Mouse (Mus musculus) MEL (cell line): Measurements from ENCODE around the gene Ddx27. TPM values are rescaled to one million over a fixed set of nuclear protein-coding genes. Genes with fewer than 3 reads are reported as not detected.

Experiments used
- DNase-seq: peaks from one replicate; pipeline ENCODE4 v3.0.0; 2011; ENCODE audit warnings: low read depth, low spot score
- H3K27ac ChIP-seq: 2 replicates; pipeline ENCODE4 v1.5.1; 2012; ENCODE audit warnings: low read depth, mild to moderate bottlenecking, control low read depth, low read length, moderate library complexity; ENCODE audit not compliant: control insufficient read depth
- H3K27me3 ChIP-seq, 2 experiments: fragments of 150-350 bp in 1 of 2; sonication (generic) in 1 of 2; 2 replicates each; pipeline ENCODE4 v1.6.1; 2012; ENCODE audit warnings: low read length in 2 of 2, mild to moderate bottlenecking in 2 of 2, improper control_type of control experiment in 1 of 2, moderate library complexity in 1 of 2; ENCODE audit not compliant: insufficient read depth in 2 of 2, control insufficient read depth in 1 of 2
- H3K36me3 ChIP-seq, 2 experiments: 2 replicates each; pipeline ENCODE4 v1.6.1; 2012 to 2014; ENCODE audit warnings: low read length in 2 of 2, improper control_type of control experiment in 1 of 2, inconsistent platforms in 1 of 2, mild to moderate bottlenecking in 1 of 2; ENCODE audit not compliant: insufficient read depth in 2 of 2, control insufficient read depth in 1 of 2
- H3K4me1 ChIP-seq, 2 experiments: fragments of 150-350 bp in 1 of 2; sonication (generic) in 1 of 2; 2 replicates each; pipeline ENCODE4 v1.6.1; 2012; ENCODE audit warnings: low read length in 2 of 2, improper control_type of control experiment in 1 of 2, mild to moderate bottlenecking in 1 of 2; ENCODE audit not compliant: insufficient read depth in 2 of 2, control insufficient read depth in 1 of 2
- H3K4me3 ChIP-seq, 2 experiments: fragments of 150-350 bp in 1 of 2; sonication (generic) in 1 of 2; 2 replicates each; pipeline ENCODE4 v1.5.1; 2012; ENCODE audit warnings: low read depth in 2 of 2, low read length in 2 of 2, mild to moderate bottlenecking in 2 of 2, moderate library complexity in 2 of 2, control low read depth in 1 of 2, improper control_type of control experiment in 1 of 2; ENCODE audit not compliant: control insufficient read depth in 1 of 2, insufficient read depth in 1 of 2
- H3K79me2 ChIP-seq: 2 replicates; pipeline ENCODE4 v1.6.1; 2012; ENCODE audit warnings: mild to moderate bottlenecking, low read length, moderate library complexity; ENCODE audit not compliant: control insufficient read depth, poor library complexity, insufficient read depth
- H3K9ac ChIP-seq: 2 replicates; pipeline ENCODE4 v1.6.1; 2012; ENCODE audit warnings: low read depth, mild to moderate bottlenecking, control low read depth, low read length, moderate library complexity; ENCODE audit not compliant: control insufficient read depth, poor library complexity, severe bottlenecking
- H3K9me3 ChIP-seq: fragments of 150-350 bp; sonication (generic); replicated peaks from 2 replicates; pipeline ENCODE4 v1.6.1; 2012; ENCODE audit warnings: mild to moderate bottlenecking, low read length, improper control_type of control experiment, moderate library complexity; ENCODE audit not compliant: insufficient read depth
- BHLHE40 ChIP-seq: IDR thresholded peaks from 2 replicates; pipeline ENCODE4 v1.6.1; 2012; ENCODE audit warnings: low read depth, mild to moderate bottlenecking, inconsistent platforms, low read length, improper control_type of control experiment, borderline replicate concordance
- CHD1 ChIP-seq: IDR thresholded peaks from 2 replicates; pipeline ENCODE4 v1.6.1; 2012; ENCODE audit warnings: low read depth, mild to moderate bottlenecking, inconsistent platforms, low read length, improper control_type of control experiment
- CHD2 ChIP-seq: IDR thresholded peaks from 2 replicates; pipeline ENCODE4 v1.6.1; 2011; ENCODE audit warnings: low read length, improper control_type of control experiment
- CTCF ChIP-seq, 3 experiments: IDR thresholded peaks in 2 of 3; conservative IDR thresholded peaks in 1 of 3; 2 replicates each; pipeline ENCODE4 v1.5.1; 2011 to 2012; ENCODE audit warnings: low read length in 3 of 3, low read depth in 2 of 3, mild to moderate bottlenecking in 2 of 3, improper control_type of control experiment in 1 of 3, inconsistent platforms in 1 of 3, mixed read lengths in 1 of 3, moderate library complexity in 1 of 3; ENCODE audit not compliant: control insufficient read depth in 1 of 3, insufficient read depth in 1 of 3, poor library complexity in 1 of 3, severe bottlenecking in 1 of 3
- E2F4 ChIP-seq: IDR thresholded peaks from 2 replicates; pipeline ENCODE4 v1.6.1; 2011; ENCODE audit warnings: low read depth, low read length, improper control_type of control experiment, borderline replicate concordance
- ELF1 ChIP-seq: IDR thresholded peaks from 2 replicates; pipeline ENCODE4 v1.6.1; 2014; ENCODE audit warnings: low read depth, mild to moderate bottlenecking, inconsistent platforms, low read length, improper control_type of control experiment, moderate library complexity
- EP300 ChIP-seq, 2 experiments: IDR thresholded peaks; 2 replicates each; pipeline ENCODE4 v1.6.1; 2011; ENCODE audit warnings: improper control_type of control experiment in 2 of 2, low read length in 2 of 2, low read depth in 1 of 2, mild to moderate bottlenecking in 1 of 2
- ETS1 ChIP-seq: IDR thresholded peaks from 2 replicates; pipeline ENCODE4 v1.6.1; 2012; ENCODE audit warnings: low read depth, mild to moderate bottlenecking, inconsistent platforms, low read length, improper control_type of control experiment, moderate library complexity
- GABPA ChIP-seq: IDR thresholded peaks from 2 replicates; pipeline ENCODE4 v1.6.1; 2012; ENCODE audit warnings: low read depth, mild to moderate bottlenecking, inconsistent platforms, low read length, improper control_type of control experiment, moderate library complexity
- GATA1 ChIP-seq: IDR thresholded peaks from 2 replicates; pipeline ENCODE4 v1.6.1; 2011; ENCODE audit warnings: low read depth, low read length, improper control_type of control experiment
- HCFC1 ChIP-seq: IDR thresholded peaks from 2 replicates; pipeline ENCODE4 v1.6.1; 2012; ENCODE audit warnings: low read depth, mild to moderate bottlenecking, inconsistent platforms, low read length, improper control_type of control experiment, moderate library complexity
- JUND ChIP-seq: IDR thresholded peaks from 2 replicates; pipeline ENCODE4 v1.6.1; 2011; ENCODE audit warnings: low read depth, mild to moderate bottlenecking, improper control_type of control experiment, low read length
- KAT2A ChIP-seq: conservative IDR thresholded peaks from 2 replicates; pipeline ENCODE4 v1.6.1; 2012; ENCODE audit warnings: low read depth, low read length, improper control_type of control experiment, inconsistent platforms
- MAFK ChIP-seq: IDR thresholded peaks from 2 replicates; pipeline ENCODE4 v1.6.1; 2011; ENCODE audit warnings: low read depth, mild to moderate bottlenecking, low read length, improper control_type of control experiment, borderline replicate concordance
- MAX ChIP-seq: IDR thresholded peaks from 2 replicates; pipeline ENCODE4 v1.6.1; 2011; ENCODE audit warnings: low read length, improper control_type of control experiment
- MEF2A ChIP-seq: IDR thresholded peaks from 2 replicates; pipeline ENCODE4 v1.6.1; 2014; ENCODE audit warnings: low read depth, mild to moderate bottlenecking, inconsistent platforms, low read length, improper control_type of control experiment; ENCODE audit not compliant: poor library complexity, insufficient replicate concordance, severe bottlenecking; ENCODE audit errors: extremely low read depth
- MXI1 ChIP-seq: IDR thresholded peaks from 2 replicates; pipeline ENCODE4 v1.6.1; 2011; ENCODE audit warnings: mild to moderate bottlenecking, low read depth, low read length, improper control_type of control experiment
- MYB ChIP-seq: IDR thresholded peaks from 2 replicates; pipeline ENCODE4 v1.6.1; 2011; ENCODE audit warnings: mild to moderate bottlenecking, low read depth, low read length, improper control_type of control experiment
- MYC ChIP-seq: IDR thresholded peaks from 2 replicates; pipeline ENCODE4 v1.6.1; 2011; ENCODE audit warnings: low read depth, mild to moderate bottlenecking, low read length, improper control_type of control experiment, moderate library complexity
- NELFE ChIP-seq: IDR thresholded peaks from 2 replicates; pipeline ENCODE4 v1.6.1; 2011; ENCODE audit warnings: low read depth, low read length, improper control_type of control experiment
- NRF1 ChIP-seq: IDR thresholded peaks from 2 replicates; pipeline ENCODE4 v1.6.1; 2014; ENCODE audit warnings: low read depth, mild to moderate bottlenecking, inconsistent platforms, low read length, improper control_type of control experiment, moderate library complexity; ENCODE audit not compliant: poor library complexity, insufficient read depth, severe bottlenecking
- POLR2A ChIP-seq, 2 experiments: IDR thresholded peaks; 2 replicates each; pipeline ENCODE4 v1.6.1; 2011 to 2012; ENCODE audit warnings: low read length in 2 of 2, mild to moderate bottlenecking in 2 of 2, control low read depth in 1 of 2, improper control_type of control experiment in 1 of 2, low read depth in 1 of 2, moderate library complexity in 1 of 2; ENCODE audit not compliant: control insufficient read depth in 1 of 2, insufficient read depth in 1 of 2, poor library complexity in 1 of 2
- POLR2AphosphoS2 ChIP-seq: IDR thresholded peaks from 2 replicates; pipeline ENCODE4 v1.6.1; 2011; ENCODE audit warnings: low read length, improper control_type of control experiment
- POLR2AphosphoS5 ChIP-seq: IDR thresholded peaks from 2 replicates; pipeline ENCODE4 v1.6.1; 2012; ENCODE audit warnings: low read depth, borderline replicate concordance, mild to moderate bottlenecking, inconsistent platforms, low read length, moderate library complexity, mixed read lengths
- RCOR1 ChIP-seq: IDR thresholded peaks from 2 replicates; pipeline ENCODE4 v1.6.1; 2012; ENCODE audit warnings: low read depth, mild to moderate bottlenecking, inconsistent platforms, low read length, improper control_type of control experiment
- SMC3 ChIP-seq: IDR thresholded peaks from 2 replicates; pipeline ENCODE4 v1.6.1; 2011; ENCODE audit warnings: low read depth, low read length, improper control_type of control experiment
- TAL1 ChIP-seq: IDR thresholded peaks from 2 replicates; pipeline ENCODE4 v1.6.1; 2012; ENCODE audit warnings: mild to moderate bottlenecking, inconsistent platforms, low read length, moderate library complexity, mixed read lengths
- TBP ChIP-seq: IDR thresholded peaks from 2 replicates; pipeline ENCODE4 v1.8.0; 2011; ENCODE audit warnings: low read depth, low read length, improper control_type of control experiment
- TCF12 ChIP-seq: IDR thresholded peaks from 2 replicates; pipeline ENCODE4 v1.6.1; 2014; ENCODE audit warnings: low read depth, mild to moderate bottlenecking, inconsistent platforms, low read length, improper control_type of control experiment, moderate library complexity
- UBTF ChIP-seq: IDR thresholded peaks from 2 replicates; pipeline ENCODE4 v1.6.1; 2012; ENCODE audit warnings: low read depth, mild to moderate bottlenecking, inconsistent platforms, low read length, improper control_type of control experiment, moderate library complexity, borderline replicate concordance; ENCODE audit not compliant: insufficient read depth
- USF1 ChIP-seq: IDR thresholded peaks from 2 replicates; pipeline ENCODE4 v1.6.1; 2014; ENCODE audit warnings: low read depth, mild to moderate bottlenecking, inconsistent platforms, low read length, improper control_type of control experiment, moderate library complexity
- USF2 ChIP-seq, 2 experiments: IDR thresholded peaks; 2 replicates each; pipeline ENCODE4 v1.6.1; 2011 to 2012; ENCODE audit warnings: improper control_type of control experiment in 2 of 2, low read length in 2 of 2, borderline replicate concordance in 1 of 2, inconsistent platforms in 1 of 2, low read depth in 1 of 2, mild to moderate bottlenecking in 1 of 2; ENCODE audit not compliant: insufficient read depth in 1 of 2
- ZKSCAN1 ChIP-seq: IDR thresholded peaks from 2 replicates; pipeline ENCODE4 v1.6.1; 2012; ENCODE audit warnings: low read depth, mild to moderate bottlenecking, inconsistent platforms, low read length, improper control_type of control experiment, moderate library complexity
- ZMIZ1 ChIP-seq: IDR thresholded peaks from 2 replicates; pipeline ENCODE4 v1.6.1; 2012; ENCODE audit warnings: low read depth, mild to moderate bottlenecking, inconsistent platforms, low read length, improper control_type of control experiment, moderate library complexity
- ZNF384 ChIP-seq: IDR thresholded peaks from 2 replicates; pipeline ENCODE4 v1.6.1; 2012; ENCODE audit warnings: low read depth, mild to moderate bottlenecking, inconsistent platforms, low read length, improper control_type of control experiment
- polyA plus RNA-seq, 2 experiments: library from polyadenylated mRNA; stranded (reverse) in 1 of 2; unstranded in 1 of 2; fragments of >175 nt in 1 of 2; fragments of >200 nt in 1 of 2; gene quantifications; 2 replicates each; pipeline versions ENCODE4 v1.2.1 to v1.2.4; 2012; ENCODE audit warnings: low replicate concordance in 2 of 2, low read depth in 1 of 2; ENCODE audit not compliant: insufficient read length in 2 of 2, insufficient read depth in 1 of 2, missing spikeins in 1 of 2
- total RNA-seq: library from RNA; depleted of rRNA; stranded (reverse); fragments of 300-350 nt; gene quantifications from 2 replicates; pipeline ENCODE4 v1.2.3, GENCODE M21; 2012

Gene Ddx27
- total and polyA plus RNA-seq, 3 experiments = 61.7 to 181 (median 143) TPM

DNA sequence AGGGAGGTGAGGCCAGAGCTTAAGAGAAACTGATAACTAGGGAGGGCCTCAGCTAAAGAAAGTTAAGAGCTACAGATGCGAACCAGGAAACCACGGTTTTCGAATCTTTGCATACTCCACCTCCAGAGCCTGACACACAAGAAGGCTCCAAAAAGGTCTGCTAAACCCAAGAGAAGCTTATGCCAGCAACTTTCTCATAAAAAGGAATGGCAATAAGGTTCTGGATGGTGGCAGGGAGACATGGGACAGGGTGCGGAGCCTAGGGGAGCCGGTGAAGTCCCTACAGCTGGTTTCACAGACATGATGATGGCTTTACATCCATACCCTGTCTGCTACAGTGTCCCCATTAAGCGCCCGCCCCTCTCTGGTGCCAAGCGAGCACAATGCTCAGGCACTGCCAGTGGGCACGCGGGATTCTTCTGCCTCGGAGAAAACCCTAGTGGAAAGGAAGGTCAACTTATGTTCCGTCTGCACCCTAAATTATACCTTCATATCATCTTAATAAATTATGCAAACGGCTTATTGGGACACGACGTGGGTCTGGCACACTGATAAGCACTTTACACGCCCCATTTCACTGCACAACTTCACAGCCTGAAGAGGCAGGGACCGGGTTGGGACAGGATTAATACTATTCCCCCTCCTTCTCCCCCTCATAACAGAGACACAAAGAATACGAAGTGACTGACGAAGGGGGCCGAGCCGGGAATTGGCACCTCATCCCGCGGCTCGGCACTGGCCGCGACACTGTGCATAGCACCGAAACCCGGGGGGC lies 19.8 kb upstream of the Ddx27 start:
- Histone ChIP-seq H3K36me3 (peaks cover 0 to 23% of the 10 kb centered on the region in 2 experiments; a peak in 2 of 4 replicates), H3K27me3 (no peaks in the 10 kb centered on the region), H3K79me2 (peaks cover 47% of the 10 kb centered on the region), H3K9me3 (no peaks in the 10 kb centered on the region), H3K4me1 (peaks cover 5 to 9% of the 10 kb centered on the region in 2 experiments), H3K9ac (peak overlapping the region; percentile 87), H3K4me3 (peak overlapping the region; percentile 78 to 84), H3K27ac (peak overlapping the region; percentile 77)
- peak; percentile 85 for DNase-seq
- TF ChIP-seq EP300 (IDR thresholded peaks at IDR 0.05; ENCODE audit: low read depth in 1 of 2, low read length in 2 of 2) (peak; percentile 41 to 45; a peak in 3 of 4 replicates), MEF2A (no peak), TBP (0 out of 2 replicates have a peak, but pooled peaks have one; percentile 20), E2F4 (no peak), POLR2AphosphoS2 (0 out of 2 replicates have a peak, but pooled peaks have one; percentile 27), MYC (0 out of 2 replicates have a peak, but pooled peaks have one; percentile 11), RCOR1 (peak; percentile 51), ZNF384 (no peak), TCF12 (peak; percentile 32; the same call in 1 of the 2 replicates), KAT2A (no peak), POLR2AphosphoS5 (no peak), MYB (peak; percentile 16; the same call in 1 of the 2 replicates), UBTF (no peak), MAX (peak; percentile 58; the same call in 1 of the 2 replicates), MXI1 (peak; percentile 84), GATA1 (peak; percentile 80), NELFE (peak; percentile 37), NRF1 (no peak), MAFK (no peak), ETS1 (peak; percentile 35), POLR2A (IDR thresholded peaks at IDR 0.05; ENCODE audit: control insufficient read depth in 1 of 2, insufficient read depth in 1 of 2, low read depth in 1 of 2, low read length in 2 of 2, poor library complexity in 1 of 2) (no peak), USF2 (IDR thresholded peaks at IDR 0.05; ENCODE audit: borderline replicate concordance in 1 of 2, insufficient read depth in 1 of 2, low read depth in 1 of 2, low read length in 2 of 2) (no peak), CTCF (IDR thresholded peaks at IDR 0.05 in 2 of 3, conservative IDR thresholded peaks at IDR 0.05 in 1 of 3; ENCODE audit: control insufficient read depth in 1 of 3, insufficient read depth in 1 of 3, low read depth in 2 of 3, low read length in 3 of 3, poor library complexity in 1 of 3, severe bottlenecking in 1 of 3) (no peak; a peak in 1 of 6 replicates), ZKSCAN1 (no peak), JUND (no peak), ELF1 (0 out of 2 replicates have a peak, but pooled peaks have one; percentile 56), BHLHE40 (no peak), USF1 (no peak), TAL1 (peak; percentile 26; the same call in 1 of the 2 replicates), CHD2 (no peak), ZMIZ1 (no peak), SMC3 (no peak), GABPA (no peak), HCFC1 (peak; percentile 48; the same call in 1 of the 2 replicates), CHD1 (no peak; the same call in 1 of the 2 replicates)
